Mouse (Mus musculus) ES-CJ7 (cell line): ENCODE results near the gene Tec.

ENCODE experiments used
- DNase-seq: peaks from one replicate; pipeline ENCODE4 v3.0.0; 2011; ENCODE audit warnings: low read depth, low spot score

Tec gene

DNA sequence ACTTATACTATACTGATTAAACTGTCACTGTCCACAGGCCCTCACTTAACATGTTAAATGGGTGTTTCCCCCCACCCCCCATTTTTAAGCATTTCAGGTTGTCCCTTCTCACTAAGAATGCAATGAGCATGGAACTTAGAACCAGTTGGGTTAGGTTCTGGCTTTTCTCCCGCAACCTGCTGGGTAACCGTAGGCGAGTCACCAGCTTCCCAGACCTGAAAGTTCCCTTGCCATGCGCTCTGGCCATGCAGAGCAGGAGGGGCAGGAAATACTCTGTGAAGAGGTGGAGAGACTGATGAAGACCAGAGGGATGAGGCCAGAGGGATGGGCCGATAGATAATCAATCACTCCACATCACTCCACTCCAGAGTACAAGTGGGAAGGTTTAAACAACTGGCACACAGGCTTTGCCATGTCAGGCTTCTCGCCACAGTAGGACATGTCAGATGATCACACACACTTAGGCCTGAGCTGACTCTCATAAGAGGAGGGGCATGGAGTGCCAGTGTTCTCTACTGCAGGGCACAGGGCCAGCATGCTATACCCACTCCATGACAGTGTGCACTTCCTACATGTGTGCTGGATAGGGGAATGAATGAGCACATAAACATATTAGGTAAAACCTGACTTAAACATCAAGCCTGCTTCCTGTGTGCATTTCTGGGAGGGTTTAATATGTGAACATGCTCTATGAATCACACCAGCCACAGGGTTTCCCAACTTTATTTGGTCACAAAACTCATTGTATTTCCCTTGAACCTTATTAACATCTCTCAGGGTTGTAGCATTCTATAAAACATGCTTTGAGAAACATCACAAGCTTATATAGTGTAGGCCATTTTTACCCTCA is 13.9 kb downstream of the Tec start:
- DNase-seq: no peak

DNA sequence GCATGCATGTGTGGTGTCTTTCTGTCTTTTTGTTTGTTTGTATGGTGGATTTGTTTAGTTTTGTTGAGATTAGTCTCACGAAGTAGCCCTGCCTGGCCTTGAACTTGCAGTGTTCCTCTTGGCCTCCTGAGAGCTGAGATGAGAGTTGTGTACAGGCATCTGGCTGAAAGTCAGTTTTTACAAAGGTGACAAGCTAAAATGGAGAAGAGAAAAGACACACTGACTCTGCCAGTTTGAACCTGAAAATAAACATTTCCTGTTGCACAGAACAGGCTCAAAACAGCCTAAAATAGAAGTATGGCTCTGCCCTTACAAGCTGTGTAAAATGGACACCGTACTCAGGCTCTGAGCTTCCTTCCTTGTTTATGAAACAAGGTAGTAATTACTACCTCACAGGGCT is 14.9 kb downstream of the Tec start:
- no peak for DNase-seq

DNA sequence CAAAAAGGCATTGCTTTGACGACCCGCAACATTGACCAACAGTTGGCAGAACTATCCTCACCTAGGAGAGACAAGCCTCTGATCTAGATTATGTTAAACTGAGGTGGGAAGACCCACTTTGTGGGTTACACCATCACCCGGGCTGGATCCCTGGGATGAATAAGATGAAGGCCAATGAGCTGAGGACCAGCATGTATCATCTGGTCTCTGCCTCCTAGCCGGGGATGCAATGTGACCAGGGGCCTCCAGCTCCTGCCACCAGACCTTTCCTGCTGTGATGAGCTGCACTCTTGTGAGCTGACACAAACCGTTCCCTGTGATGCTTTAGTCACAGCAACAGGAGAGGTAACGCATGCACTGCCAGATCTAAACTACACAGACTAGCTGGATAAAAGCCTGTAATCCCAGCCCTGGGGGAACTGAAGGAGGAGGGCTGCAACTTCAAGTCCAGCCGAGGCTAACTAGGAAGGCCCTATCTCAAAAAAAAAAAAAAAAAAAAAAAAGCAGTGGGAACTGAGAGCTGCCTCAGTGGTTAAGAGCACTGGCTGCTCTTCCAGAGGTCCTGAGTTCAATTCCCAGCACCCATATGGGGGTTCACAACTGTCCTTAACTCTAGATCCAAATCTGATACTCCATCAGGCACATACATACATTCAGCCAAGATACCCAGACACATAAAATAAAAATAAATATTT is 15.8 kb downstream of the Tec start:
- no peak for DNase-seq

DNA sequence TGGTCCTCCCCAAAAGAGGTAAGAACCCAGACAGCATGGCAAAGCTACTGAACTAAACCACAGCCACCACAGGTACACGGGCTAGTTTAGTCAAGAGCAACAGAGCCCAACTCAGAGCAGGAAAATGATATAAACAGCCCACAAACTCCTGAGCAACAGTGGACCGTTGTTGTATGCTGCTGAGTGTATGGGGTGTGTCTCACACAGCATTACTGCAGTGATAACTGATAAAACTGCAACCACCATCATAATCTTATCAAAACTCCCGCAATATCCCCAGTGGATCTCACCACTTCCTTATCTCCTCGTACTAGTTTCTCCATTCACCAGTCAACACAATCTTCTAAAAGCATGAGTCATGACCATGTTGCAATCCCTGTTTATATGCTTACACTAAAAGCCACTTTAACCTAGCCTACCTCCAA is 16.6 kb downstream of the Tec start:
- no peak for DNase-seq

DNA sequence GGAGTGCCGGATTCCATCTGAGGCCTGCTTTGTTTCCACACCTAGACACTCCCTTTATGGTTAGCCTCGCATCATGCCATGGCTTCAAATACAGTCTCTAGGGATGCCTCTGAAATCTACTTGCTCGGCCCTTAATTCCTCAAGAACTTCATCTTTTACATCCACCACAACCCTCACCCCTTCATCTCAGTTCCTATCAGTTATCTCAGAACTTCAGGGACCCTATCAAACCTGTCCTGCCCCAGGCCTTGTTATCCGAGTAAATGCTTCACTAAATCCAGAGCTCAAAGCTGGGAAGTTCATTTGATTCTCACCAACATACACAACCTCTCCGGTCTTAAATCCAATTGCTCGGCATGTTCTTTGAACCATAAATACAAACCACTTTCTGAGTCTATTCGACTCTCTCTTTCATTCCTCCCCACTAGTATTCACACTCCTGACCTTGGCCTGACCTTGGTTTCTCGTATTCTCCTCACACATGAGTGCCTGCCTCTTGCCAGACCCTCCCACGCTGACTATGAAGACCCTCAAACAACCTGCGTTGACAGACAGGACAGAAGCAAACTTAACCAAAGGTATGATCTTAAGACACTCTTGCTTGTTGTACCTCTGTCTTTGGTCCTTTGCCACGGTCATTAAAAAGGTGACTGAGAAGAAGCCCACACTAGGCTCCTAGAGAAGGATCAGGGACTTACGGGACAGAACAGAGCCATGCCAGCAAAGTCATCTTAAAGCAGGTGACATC is 17.2 kb downstream of the Tec start:
- DNase-seq: no peak

DNA sequence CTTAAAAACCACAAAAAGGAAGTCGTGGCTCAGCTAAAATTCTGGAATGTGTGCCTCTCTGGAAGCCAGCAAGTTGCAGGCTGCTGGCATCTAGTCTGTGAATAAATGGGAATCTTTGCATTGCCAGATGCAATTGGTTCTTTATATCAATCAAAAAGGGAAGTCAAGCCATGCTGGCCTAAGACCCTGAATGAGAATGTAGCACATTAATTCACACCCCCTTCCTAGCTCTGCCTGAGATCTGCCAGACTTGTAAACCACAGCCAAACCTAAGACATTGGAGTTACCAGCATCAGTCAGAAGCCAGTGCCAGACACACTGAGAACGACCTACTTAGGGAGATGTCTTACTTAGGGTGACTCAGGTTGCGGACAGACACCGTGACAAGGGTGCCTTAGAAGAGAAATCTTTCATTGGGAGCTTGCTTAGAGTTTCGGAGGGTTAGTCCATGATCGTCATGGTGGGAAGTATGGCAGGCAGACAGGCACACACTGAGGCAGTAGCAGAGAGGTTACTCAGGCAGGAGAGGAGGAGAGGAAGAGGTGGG is 19.3 kb downstream of the Tec start:
- DNase-seq: no peak

DNA sequence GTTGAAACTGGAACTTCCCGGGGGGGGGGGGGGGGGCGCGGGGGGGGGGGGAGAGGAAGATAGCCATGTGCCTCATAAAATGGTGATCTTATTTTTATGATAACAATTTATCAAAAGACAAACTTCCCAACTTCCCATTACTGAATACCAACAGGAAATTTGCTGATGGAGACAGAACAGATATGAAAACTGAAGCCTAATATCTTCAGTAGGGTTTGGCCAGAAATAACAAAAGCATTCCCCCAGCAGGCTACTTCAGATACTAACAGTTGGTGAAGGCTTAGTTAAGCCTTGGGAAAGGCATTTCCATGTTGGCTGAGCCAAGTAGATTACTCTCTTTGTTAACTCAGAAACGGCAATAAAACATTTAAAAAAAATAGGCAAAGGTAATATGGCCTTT is 21.6 kb downstream of the Tec start:
- no peak for DNase-seq

DNA sequence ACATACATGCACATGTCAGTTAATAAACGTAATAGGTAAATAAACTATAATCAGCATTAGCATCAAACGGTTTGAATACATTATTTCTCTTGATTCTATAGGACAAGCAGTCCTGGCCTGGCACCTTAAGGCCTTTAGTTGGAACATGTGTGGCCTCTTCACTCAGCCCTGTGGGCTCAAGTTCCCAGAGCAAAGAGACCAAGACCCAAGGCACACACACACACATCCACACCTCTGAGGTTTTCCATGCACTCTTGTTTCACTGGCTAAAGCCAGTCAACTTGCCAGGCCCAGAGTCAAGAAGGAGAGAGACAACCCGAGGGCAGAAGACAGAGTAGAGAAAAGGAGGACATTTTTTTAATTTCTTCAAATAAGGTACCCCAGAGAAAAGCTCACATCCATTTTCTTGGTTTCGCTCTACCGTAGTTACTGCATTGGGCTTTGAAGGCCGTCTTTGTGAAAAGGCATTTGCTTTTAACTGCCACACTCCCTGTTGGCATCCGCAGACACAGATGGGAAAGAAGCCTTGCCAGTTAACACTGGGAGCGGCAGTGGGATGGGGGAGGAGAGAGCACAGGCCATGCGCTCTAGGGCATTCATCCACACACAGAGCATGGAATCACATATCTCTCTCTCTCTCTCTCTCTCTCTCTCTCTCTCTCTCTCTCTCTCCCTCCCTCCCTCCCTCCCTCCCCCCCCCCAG is 22.2 kb downstream of the Tec start:
- no peak for DNase-seq

DNA sequence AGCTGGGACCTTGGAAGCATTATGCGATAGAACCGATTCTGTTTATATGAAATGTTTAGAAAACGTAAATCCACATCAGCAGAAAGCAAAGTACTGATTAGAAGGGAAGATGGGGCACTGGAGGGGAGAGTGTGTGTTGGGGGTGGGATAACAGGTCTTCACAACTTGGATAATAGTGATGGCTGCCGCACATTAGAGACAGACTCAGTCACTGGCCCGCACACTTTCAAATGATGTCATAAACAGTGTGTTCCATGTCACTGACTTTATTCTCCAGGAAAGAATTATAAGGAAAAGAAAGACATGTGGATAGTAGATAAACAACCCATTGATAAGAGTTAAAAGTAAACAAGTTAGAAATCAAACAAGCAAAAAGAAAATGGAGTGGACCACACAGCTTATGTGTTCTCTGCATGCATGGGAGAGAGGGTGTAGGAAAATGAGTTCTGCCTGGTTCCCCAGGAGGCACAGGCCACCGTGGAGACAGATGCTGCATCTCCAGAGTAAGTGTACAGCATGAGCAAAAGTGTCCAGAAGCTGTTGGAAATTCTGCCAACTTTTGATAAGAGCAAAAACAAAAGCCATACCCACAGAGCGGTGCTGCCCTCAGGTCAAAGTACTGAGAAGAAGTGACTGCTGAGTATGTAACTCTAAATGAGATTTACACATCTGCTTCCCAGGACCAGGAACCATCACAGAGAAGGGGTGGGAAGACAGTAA is 23.3 kb downstream of the Tec start:
- no peak for DNase-seq

DNA sequence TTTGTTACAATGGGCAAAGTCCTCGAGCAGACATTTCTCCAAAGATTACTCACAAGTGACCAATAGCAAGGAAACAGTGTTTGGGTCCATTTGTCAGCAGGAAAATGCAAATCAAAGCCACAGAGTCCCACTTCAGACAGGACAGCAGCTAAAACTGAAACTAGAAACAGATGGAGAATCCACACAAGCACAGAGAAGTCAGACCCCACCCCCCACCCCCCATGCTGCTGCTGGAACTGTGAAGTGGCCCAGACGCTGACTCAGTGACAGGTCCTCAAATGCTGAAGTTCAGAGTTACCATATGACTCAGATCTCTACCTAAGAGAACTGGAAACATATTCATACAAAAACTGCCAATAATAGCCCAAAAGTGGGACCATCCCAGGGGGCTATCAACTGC is 24.0 kb downstream of the Tec start:
- no peak for DNase-seq

DNA sequence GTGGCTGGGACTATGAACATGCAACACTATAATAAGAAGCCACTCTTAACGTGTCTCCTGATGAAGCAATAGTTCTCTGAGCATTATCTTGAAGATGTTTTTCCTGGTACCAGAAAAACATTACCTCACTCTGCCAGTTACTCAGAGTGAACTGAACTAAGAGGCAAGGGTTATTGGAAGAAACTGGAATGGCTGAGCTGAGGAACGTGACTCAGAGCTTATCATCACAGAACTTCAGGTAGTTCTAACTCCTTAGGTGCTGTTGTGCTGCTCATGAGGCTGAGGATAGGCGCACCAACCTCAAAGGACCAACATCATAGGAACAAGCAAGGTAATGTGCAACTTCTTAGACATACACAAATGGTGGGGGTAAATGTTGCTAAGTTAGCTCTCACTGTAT is 28.6 kb downstream of the Tec start:
- DNase-seq: no peak

DNA sequence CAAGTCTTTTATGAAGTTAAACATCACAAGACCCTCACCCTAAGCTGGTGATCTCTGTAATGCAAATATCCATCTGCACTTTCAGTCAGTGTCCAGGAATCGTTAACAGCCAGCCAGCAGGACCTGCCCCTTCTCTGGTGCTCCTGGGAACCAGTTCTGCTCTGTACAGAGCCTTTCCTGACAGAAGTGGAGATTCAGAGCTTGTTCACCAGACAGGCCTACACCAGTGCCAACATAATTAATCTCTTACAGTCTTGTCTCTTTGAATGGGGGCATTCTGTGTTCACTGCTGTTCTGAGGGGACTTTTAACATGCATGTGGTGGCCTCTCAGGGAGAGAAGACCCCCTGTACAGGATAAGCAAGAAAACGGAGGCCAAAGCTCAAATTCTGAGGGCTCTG is 29.3 kb downstream of the Tec start:
- no peak for DNase-seq

DNA sequence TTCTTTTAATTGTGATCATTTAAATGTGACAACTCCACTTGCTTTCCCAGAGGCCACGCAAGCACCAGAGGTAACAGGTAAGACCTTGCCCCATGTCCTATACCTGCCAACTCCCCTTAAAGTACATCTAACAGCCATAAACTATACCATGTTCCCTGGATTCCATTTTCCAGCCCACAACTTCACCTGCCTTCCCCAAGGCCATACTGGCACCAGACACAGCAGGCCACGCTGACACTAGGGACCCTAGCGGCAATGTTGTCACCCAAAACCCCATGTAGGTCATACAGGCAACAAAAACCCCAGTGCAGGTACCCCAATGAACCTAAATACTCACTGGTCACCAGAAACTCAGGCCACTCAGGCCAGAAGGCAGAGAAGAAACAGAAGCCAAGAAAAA is 32.6 kb downstream of the Tec start:
- DNase-seq: no peak

DNA sequence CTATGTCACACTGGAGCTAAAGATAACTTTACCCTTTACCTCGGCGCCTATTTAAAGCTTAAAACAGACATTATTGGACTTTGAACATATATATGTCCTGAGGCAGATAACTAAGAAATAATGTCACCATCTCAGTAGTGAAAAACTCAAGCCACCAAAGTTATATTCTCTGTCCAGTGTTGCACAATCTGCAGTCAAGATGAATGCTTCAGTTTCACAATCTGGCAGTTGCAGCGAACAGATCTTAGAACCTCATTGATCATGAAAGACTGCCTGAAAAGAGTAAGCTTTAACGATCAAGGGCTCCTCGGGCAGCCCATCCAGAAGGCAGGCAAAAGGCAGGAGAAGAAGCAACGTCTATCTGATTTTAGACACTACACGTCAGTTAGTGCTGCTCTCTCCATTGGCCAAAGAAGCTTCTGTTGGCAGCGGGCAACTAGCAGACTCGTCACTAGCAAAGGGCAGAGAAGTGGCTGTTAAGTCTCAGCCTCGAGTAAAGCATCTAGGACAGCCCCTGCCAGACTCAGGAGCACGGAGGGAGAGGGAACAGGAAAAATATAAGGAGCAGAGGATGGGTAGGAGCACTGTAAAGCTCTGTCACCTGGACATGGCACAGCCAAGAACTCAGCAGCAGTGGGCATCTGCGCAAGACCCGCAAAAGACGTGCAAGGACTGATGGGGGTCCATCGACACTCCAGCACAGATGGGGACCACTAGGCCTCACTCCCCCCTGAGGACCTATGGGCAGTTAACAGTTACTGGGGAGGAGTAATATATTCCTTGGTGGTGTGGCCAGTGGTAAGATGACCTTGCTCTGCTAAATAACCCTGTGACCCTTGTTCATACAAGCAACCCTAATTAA is 35.1 kb downstream of the Tec start:
- no peak for DNase-seq

DNA sequence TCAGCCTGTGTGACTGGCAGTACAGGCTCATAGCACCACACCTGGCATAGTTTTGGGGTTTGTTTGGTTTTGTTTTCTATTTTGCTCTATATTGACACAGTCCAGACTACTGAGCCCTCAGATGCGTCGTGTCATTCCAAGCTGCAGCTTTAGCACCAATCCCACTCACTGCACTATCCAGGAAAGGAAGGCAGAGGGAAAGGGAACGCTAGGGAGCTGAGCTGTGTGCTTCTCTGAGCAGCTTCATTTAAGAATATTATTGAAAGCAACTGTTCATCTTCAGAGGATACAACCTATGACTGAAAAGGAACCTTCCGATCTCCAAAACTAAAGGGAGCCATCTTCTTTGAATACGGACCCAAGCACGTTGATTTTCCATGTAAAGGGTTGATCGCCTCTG is 36.1 kb downstream of the Tec start:
- no peak for DNase-seq

DNA sequence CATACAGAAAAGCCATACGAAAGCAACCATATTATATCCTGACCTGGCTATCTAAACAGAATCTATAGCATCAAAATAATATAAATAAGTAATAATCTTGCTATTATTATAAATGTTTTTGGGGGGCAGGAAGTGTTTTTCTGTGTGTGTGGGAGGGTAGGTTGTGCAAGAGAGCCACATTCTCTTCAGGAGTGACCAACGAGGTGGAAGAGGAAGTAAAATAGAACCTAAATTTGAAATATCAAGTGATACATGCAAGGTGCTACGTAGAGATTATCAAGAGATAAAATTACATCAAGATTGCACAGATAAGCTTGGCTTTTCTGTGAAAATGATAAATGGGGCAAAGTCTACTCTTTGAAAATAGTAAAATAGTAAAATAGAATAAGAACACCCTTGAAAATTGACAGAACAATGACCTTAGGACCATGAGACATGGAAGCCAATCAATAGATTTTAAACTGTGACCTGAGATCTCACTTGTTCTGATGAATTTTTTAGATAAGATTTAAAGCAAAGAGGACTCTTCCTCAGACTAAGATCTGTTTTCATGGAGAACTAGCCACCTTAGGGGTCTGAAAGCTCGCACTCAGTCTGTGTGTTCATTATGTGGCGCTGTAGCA is 37.2 kb downstream of the Tec start:
- DNase-seq: no peak

DNA sequence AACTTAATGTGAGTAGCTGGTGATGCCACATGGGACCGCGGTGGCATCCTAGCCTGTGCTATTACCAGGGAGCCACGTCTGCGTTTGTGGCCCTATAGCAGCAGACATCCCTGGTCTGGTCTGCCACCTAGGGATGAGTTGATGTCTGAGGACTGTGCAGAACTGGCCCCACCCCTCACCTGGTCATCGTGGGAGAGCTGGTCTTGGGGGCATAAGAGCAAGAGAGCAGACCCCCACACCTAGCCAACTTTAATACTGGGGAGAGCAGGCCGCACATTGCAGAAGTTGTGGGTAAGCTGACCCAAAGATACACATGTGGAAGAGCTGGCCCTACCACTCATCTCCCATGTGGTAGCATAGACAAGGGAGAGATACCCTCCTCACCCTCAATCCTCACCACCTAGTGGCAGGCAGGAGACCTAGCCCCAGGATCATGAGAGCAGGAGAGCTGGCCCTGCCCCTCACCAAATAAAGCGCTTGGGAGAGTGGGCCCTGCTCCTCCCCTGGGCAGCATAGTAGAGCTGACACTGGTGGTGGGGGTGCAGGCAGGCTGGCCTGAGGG is 38.7 kb downstream of the Tec start:
- DNase-seq: peak; percentile 17

DNA sequence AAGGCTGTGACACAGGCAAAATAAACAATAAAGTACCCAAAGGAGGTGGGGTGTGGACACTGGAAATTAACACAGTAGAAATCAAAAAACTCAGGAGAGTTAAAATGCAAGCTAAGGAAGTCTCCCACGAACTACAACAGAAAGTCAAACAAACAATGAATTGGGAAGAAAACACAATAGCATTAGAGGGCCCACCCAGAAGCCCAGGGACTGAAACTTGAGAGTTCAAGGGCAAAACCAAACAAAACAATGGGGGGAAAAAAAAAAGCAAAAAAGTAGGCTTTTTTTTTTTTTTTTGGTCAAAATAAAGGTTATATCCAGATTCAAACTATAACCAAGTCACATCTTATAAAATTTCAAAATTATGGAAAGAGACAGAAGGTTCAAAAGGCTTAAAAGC is 39.9 kb downstream of the Tec start:
- peak; percentile 43 for DNase-seq

DNA sequence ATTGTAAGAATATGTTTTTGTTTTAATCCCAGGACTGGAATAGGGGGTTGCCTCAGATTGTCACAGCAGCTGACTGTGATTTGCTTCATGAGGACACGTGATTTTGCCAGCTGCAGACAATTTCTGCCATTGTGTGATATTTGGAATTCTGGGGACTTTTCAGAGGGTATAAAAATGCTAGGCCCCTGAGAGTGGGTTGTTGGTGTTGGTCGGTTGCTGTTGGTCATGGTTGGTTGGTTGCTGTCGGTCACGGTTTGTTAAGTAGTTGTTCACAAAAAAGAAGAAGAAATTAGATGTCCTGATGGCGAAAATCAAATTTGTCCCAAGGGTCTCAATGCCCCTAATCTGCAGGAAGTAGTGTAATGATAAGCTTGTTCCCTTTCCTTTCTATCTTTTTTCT is 40.8 kb downstream of the Tec start:
- DNase-seq: no peak
